Mouse (Mus musculus) midbrain, postnatal 0 days (tissue): ENCODE measurements at regions not wholly inside any gene's neighbourhood (a gene's known extent, or its start where the extent isn't known, plus 50 kb on each side); places are given as distances from the start of the nearest gene placed in this dataset.
A peak's percentile ranks its signal among the peaks of the same experiment; 100 is the strongest.

Experiments used
- ATAC-seq: fragments of 200-750 bp; cut with Nextera tagmentation; 2 replicates; pipeline ENCODE4 v1.8.0; 2017; ENCODE audit warnings: moderate number of reproducible peaks, mild to moderate bottlenecking, moderate TSS enrichment, moderate library complexity; ENCODE audit not compliant: low FRiP score
- DNase-seq: peaks from one replicate; pipeline ENCODE4 v3.0.0-alpha.2; 2015; ENCODE audit warnings: low spot score
- H3K27ac ChIP-seq: fragments of 300-500 bp; sonication (generic); 2 replicates; pipeline ENCODE4 v1.5.1; 2014; ENCODE audit warnings: low read depth, mild to moderate bottlenecking, low read length, mixed read lengths
- H3K27me3 ChIP-seq: fragments of 300-500 bp; sonication (generic); 2 replicates; pipeline ENCODE4 v1.6.1; 2014; ENCODE audit warnings: low read length, control low read depth, mixed read lengths; ENCODE audit not compliant: insufficient read depth
- H3K36me3 ChIP-seq: fragments of 300-500 bp; sonication (generic); 2 replicates; pipeline ENCODE4 v1.6.1; 2014; ENCODE audit warnings: low read length, control low read depth, mixed read lengths; ENCODE audit not compliant: insufficient read depth
- H3K4me1 ChIP-seq: fragments of 300-500 bp; sonication (generic); 2 replicates; pipeline ENCODE4 v1.6.1; 2014; ENCODE audit warnings: mild to moderate bottlenecking, control low read depth, antibody characterized with exemption, low read length, mixed read lengths; ENCODE audit not compliant: insufficient read depth
- H3K4me2 ChIP-seq: fragments of 300-500 bp; sonication (generic); 2 replicates; pipeline ENCODE4 v1.6.1; 2014; ENCODE audit warnings: low read depth, mild to moderate bottlenecking, low read length, mixed read lengths; ENCODE audit not compliant: poor library complexity, severe bottlenecking
- H3K4me3 ChIP-seq: fragments of 300-500 bp; sonication (generic); 2 replicates; pipeline ENCODE4 v1.5.1; 2014; ENCODE audit warnings: low read depth, mild to moderate bottlenecking, low read length, moderate library complexity
- H3K9ac ChIP-seq: fragments of 300-500 bp; sonication (generic); replicated peaks from 2 replicates; pipeline ENCODE4 v1.6.1; 2014; ENCODE audit warnings: mild to moderate bottlenecking, low read length, moderate library complexity, mixed read lengths; ENCODE audit not compliant: poor library complexity, severe bottlenecking
- H3K9me3 ChIP-seq: fragments of 300-500 bp; sonication (generic); 2 replicates; pipeline ENCODE4 v1.6.1; 2016; ENCODE audit warnings: low read length, control low read depth
- CTCF ChIP-seq: IDR thresholded peaks from 2 replicates; pipeline ENCODE4 v1.5.1; 2016; ENCODE audit warnings: antibody characterized with exemption, mild to moderate bottlenecking
- WGBS: fragments of 180-500 bp; shearing (Covaris S2); extraction: QIAGEN DNeasy Blood & Tissue Kit; methylation state at CpG from one replicate; pipeline ENCODE4 v1.1.7; 2014; 5-methylcytosine and 5-hydroxymethylcytosine counted together

GRCm38 (mm10) chr19:14162773-14163172 lies 249.4 kb downstream of the Olfr1505 start:
- Histone ChIP-seq H3K4me3 (no peak overlapping the region), H3K9me3 (no peaks in the 10 kb centered on the region), H3K4me2 (no peak overlapping the region), H3K27ac (no peak overlapping the region), H3K4me1 (no peaks in the 10 kb centered on the region), H3K36me3 (no peaks in the 10 kb centered on the region), H3K27me3 (no peaks in the 10 kb centered on the region), H3K9ac (no peak overlapping the region)
- no peak for TF ChIP-seq CTCF
- ATAC-seq (no peak), DNase-seq (no peak)
- WGBS = 50% methylated on average over 4 of the region's 4 CpGs

- H3K27me3 ChIP-seq = no peaks in the 10 kb centered on the region
- H3K9ac ChIP-seq = no peak overlapping the region
- TF ChIP-seq CTCF = no peak
- peak; percentile 28 for DNase-seq
- H3K4me2 ChIP-seq = no peak overlapping the region
- no peak overlapping the region for H3K27ac ChIP-seq
- 49% methylated on average over 2 of the region's 2 CpGs for WGBS
- no peak overlapping the region for H3K4me3 ChIP-seq
- no peaks in the 10 kb centered on the region for H3K9me3 ChIP-seq
- H3K36me3 ChIP-seq = no peaks in the 10 kb centered on the region
- ATAC-seq = no peak
- no peaks in the 10 kb centered on the region for H3K4me1 ChIP-seq
These were observed 252.4 kb downstream of the Olfr1505 start for GRCm38 (mm10) chr19:14165775-14166174.

- DNase-seq = peak; percentile 17
- no peak overlapping the region for H3K4me2 ChIP-seq
- 19% methylated on average over 4 of the region's 4 CpGs for WGBS
These were observed 266.9 kb downstream of the Olfr1505 start for GRCm38 (mm10) chr19:14180244-14180643.

GRCm38 (mm10) chr19:14180956-14181355 lies 267.6 kb downstream of the Olfr1505 start:
- Histone ChIP-seq H3K4me3 (no peak overlapping the region), H3K4me1 (no peaks in the 10 kb centered on the region), H3K36me3 (no peaks in the 10 kb centered on the region), H3K27ac (no peak overlapping the region), H3K4me2 (no peak overlapping the region), H3K9me3 (no peaks in the 10 kb centered on the region), H3K9ac (no peak overlapping the region), H3K27me3 (no peaks in the 10 kb centered on the region)
- WGBS = 70% methylated on average over 3 of the region's 3 CpGs
- DNase-seq = no peak
- no peak for TF ChIP-seq CTCF
- ATAC-seq = no peak

More at GRCm38 (mm10) chr19:14180244-14180643, 266.9 kb downstream of the Olfr1505 start:
- no peak overlapping the region for H3K27ac ChIP-seq
- ATAC-seq = no peak
- no peak overlapping the region for H3K9ac ChIP-seq
- H3K4me1 ChIP-seq = no peaks in the 10 kb centered on the region
- H3K9me3 ChIP-seq = no peaks in the 10 kb centered on the region
- H3K36me3 ChIP-seq = no peaks in the 10 kb centered on the region
- TF ChIP-seq CTCF = no peak
- H3K4me3 ChIP-seq = no peak overlapping the region
- H3K27me3 ChIP-seq = no peaks in the 10 kb centered on the region

- no peak for DNase-seq
- Histone ChIP-seq H3K4me1 (no peaks in the 10 kb centered on the region), H3K9ac (no peak overlapping the region), H3K36me3 (no peaks in the 10 kb centered on the region), H3K27me3 (no peaks in the 10 kb centered on the region), H3K4me2 (no peak overlapping the region), H3K27ac (no peak overlapping the region), H3K4me3 (no peak overlapping the region), H3K9me3 (no peaks in the 10 kb centered on the region)
- TF ChIP-seq CTCF = no peak
- WGBS = 87% methylated on average over 6 of the region's 6 CpGs
- no peak for ATAC-seq
These were observed 268.5 kb downstream of the Olfr1505 start for GRCm38 (mm10) chr19:14181661-14182415.

- Histone ChIP-seq H3K4me3 (no peak overlapping the region), H3K9me3 (no peaks in the 10 kb centered on the region), H3K27ac (no peak overlapping the region), H3K36me3 (no peaks in the 10 kb centered on the region), H3K4me1 (no peaks in the 10 kb centered on the region), H3K27me3 (no peaks in the 10 kb centered on the region), H3K4me2 (no peak overlapping the region), H3K9ac (no peak overlapping the region)
- WGBS = 91% methylated on average over 3 of the region's 3 CpGs
- TF ChIP-seq CTCF = no peak
- DNase-seq (no peak), ATAC-seq (no peak)
These were observed 278.5 kb downstream of the Olfr1505 start for GRCm38 (mm10) chr19:14191820-14192219.
